Mouse (Mus musculus): ENCODE data around the gene Fank1. TPM values are rescaled to one million over a fixed set of nuclear protein-coding genes. Genes with fewer than 3 reads are reported as not detected.
A peak's percentile ranks its signal among the peaks of the same experiment; 100 is the strongest.

Fank1 gene
- polyA plus RNA-seq, 1 experiment from 2014 or later = not detected

- WGBS (ENCODE audit: insufficient replicate concordance) = 61% methylated on average over 6 of the region's 6 CpGs
- no peaks in the 10 kb centered on the region for H3K27me3 ChIP-seq
- no peaks in the 10 kb centered on the region for H3K36me3 ChIP-seq
- DNase-seq (no peak), ATAC-seq (ENCODE audit: low read depth) (no peak)
- no peak overlapping the region for H3K4me2 ChIP-seq
- no peaks in the 10 kb centered on the region for H3K9me3 ChIP-seq (replicated peaks)
- H3K9ac ChIP-seq = no peak overlapping the region
- no peak overlapping the region for H3K4me3 ChIP-seq (replicated peaks)
- no peaks in the 10 kb centered on the region for H3K4me1 ChIP-seq (replicated peaks)
- H3K27ac ChIP-seq = no peak overlapping the region
These were observed 65.4 kb downstream of the Fank1 start for GRCm38 (mm10) chr7:133842079-133842478.

GRCm38 (mm10) chr7:133847175-133847574, 70.5 kb downstream of the Fank1 start:
- H3K36me3 ChIP-seq = no peaks in the 10 kb centered on the region
- H3K4me3 ChIP-seq (replicated peaks) = no peak overlapping the region
- no peak for DNase-seq
- no peak overlapping the region for H3K27ac ChIP-seq
- no peaks in the 10 kb centered on the region for H3K9me3 ChIP-seq (replicated peaks)
- 11% methylated on average over 1 of the region's 1 CpGs for WGBS (ENCODE audit: insufficient replicate concordance)
- no peaks in the 10 kb centered on the region for H3K27me3 ChIP-seq
- no peaks in the 10 kb centered on the region for H3K4me1 ChIP-seq (replicated peaks)
- H3K9ac ChIP-seq = no peak overlapping the region
- no peak overlapping the region for H3K4me2 ChIP-seq
- no peak for ATAC-seq (ENCODE audit: low read depth)

GRCm38 (mm10) chr7:133848180-133848579, 71.5 kb downstream of the Fank1 start:
- Histone ChIP-seq H3K9ac (no peak overlapping the region), H3K9me3 (replicated peaks) (no peaks in the 10 kb centered on the region), H3K27ac (no peak overlapping the region), H3K4me3 (replicated peaks) (no peak overlapping the region), H3K27me3 (no peaks in the 10 kb centered on the region), H3K36me3 (no peaks in the 10 kb centered on the region), H3K4me1 (replicated peaks) (no peaks in the 10 kb centered on the region), H3K4me2 (no peak overlapping the region)
- DNase-seq = no peak
- WGBS (ENCODE audit: insufficient replicate concordance) = 63% methylated on average over 2 of the region's 2 CpGs
- ATAC-seq (ENCODE audit: low read depth) = no peak

GRCm38 (mm10) chr7:133850735-133851134, 74.1 kb downstream of the Fank1 start:
- Histone ChIP-seq H3K27me3 (no peaks in the 10 kb centered on the region), H3K4me3 (replicated peaks) (no peak overlapping the region), H3K9ac (no peak overlapping the region), H3K4me1 (replicated peaks) (no peaks in the 10 kb centered on the region), H3K9me3 (replicated peaks) (no peaks in the 10 kb centered on the region), H3K27ac (no peak overlapping the region), H3K4me2 (no peak overlapping the region), H3K36me3 (no peaks in the 10 kb centered on the region)
- DNase-seq (no peak), ATAC-seq (ENCODE audit: low read depth) (no peak)

GRCm38 (mm10) chr7:133856278-133856677, 79.6 kb downstream of the Fank1 start:
- ATAC-seq (ENCODE audit: low read depth) = no peak

GRCm38 (mm10) chr7:133858506-133858905, 81.8 kb downstream of the Fank1 start:
- WGBS (ENCODE audit: insufficient replicate concordance) = 66% methylated on average over 3 of the region's 3 CpGs
- no peaks in the 10 kb centered on the region for H3K36me3 ChIP-seq
- no peak for DNase-seq
- no peak for ATAC-seq (ENCODE audit: low read depth)
- H3K4me1 ChIP-seq (replicated peaks) = no peaks in the 10 kb centered on the region
- no peaks in the 10 kb centered on the region for H3K27me3 ChIP-seq
- no peak overlapping the region for H3K4me2 ChIP-seq
- H3K4me3 ChIP-seq (replicated peaks) = no peak overlapping the region
- H3K9me3 ChIP-seq (replicated peaks) = no peaks in the 10 kb centered on the region
- no peak overlapping the region for H3K27ac ChIP-seq
- no peak overlapping the region for H3K9ac ChIP-seq

More at GRCm38 (mm10) chr7:133856278-133856677, 79.6 kb downstream of the Fank1 start:
- Histone ChIP-seq H3K4me2 (no peak overlapping the region), H3K9ac (no peak overlapping the region), H3K4me3 (replicated peaks) (no peak overlapping the region), H3K36me3 (no peaks in the 10 kb centered on the region), H3K9me3 (replicated peaks) (no peaks in the 10 kb centered on the region), H3K27ac (no peak overlapping the region), H3K4me1 (replicated peaks) (no peaks in the 10 kb centered on the region), H3K27me3 (no peaks in the 10 kb centered on the region)
- 13% methylated on average over 3 of the region's 3 CpGs for WGBS (ENCODE audit: insufficient replicate concordance)
- peak; percentile 6 for DNase-seq

GRCm38 (mm10) chr7:133859548-133859947, 82.9 kb downstream of the Fank1 start:
- no peaks in the 10 kb centered on the region for H3K4me1 ChIP-seq (replicated peaks)
- DNase-seq = no peak
- H3K27ac ChIP-seq = no peak overlapping the region
- no peak overlapping the region for H3K4me3 ChIP-seq (replicated peaks)
- no peaks in the 10 kb centered on the region for H3K9me3 ChIP-seq (replicated peaks)
- H3K36me3 ChIP-seq = no peaks in the 10 kb centered on the region
- no peaks in the 10 kb centered on the region for H3K27me3 ChIP-seq
- no peak overlapping the region for H3K9ac ChIP-seq
- WGBS (ENCODE audit: insufficient replicate concordance) = 46% methylated on average over 4 of the region's 4 CpGs
- no peak overlapping the region for H3K4me2 ChIP-seq
- no peak for ATAC-seq (ENCODE audit: low read depth)

GRCm38 (mm10) chr7:133862233-133862632, 85.6 kb downstream of the Fank1 start:
- 65% methylated on average over 6 of the region's 6 CpGs for WGBS (ENCODE audit: insufficient replicate concordance)
- Histone ChIP-seq H3K4me1 (replicated peaks) (no peaks in the 10 kb centered on the region), H3K4me2 (no peak overlapping the region), H3K36me3 (no peaks in the 10 kb centered on the region), H3K9me3 (replicated peaks) (no peaks in the 10 kb centered on the region), H3K27ac (no peak overlapping the region), H3K4me3 (replicated peaks) (no peak overlapping the region), H3K27me3 (no peaks in the 10 kb centered on the region), H3K9ac (no peak overlapping the region)
- DNase-seq = no peak
- ATAC-seq (ENCODE audit: low read depth) = no peak

GRCm38 (mm10) chr7:133862723-133863122, 86.1 kb downstream of the Fank1 start:
- DNase-seq (no peak), ATAC-seq (ENCODE audit: low read depth) (no peak)
- no peaks in the 10 kb centered on the region for H3K4me1 ChIP-seq (replicated peaks)

GRCm38 (mm10) chr7:133863151-133863550, 86.5 kb downstream of the Fank1 start:
- no peaks in the 10 kb centered on the region for H3K9me3 ChIP-seq (replicated peaks)
- DNase-seq (no peak), ATAC-seq (ENCODE audit: low read depth) (no peak)
- no peaks in the 10 kb centered on the region for H3K36me3 ChIP-seq
- no peak overlapping the region for H3K27ac ChIP-seq
- H3K27me3 ChIP-seq = no peaks in the 10 kb centered on the region
- no peak overlapping the region for H3K9ac ChIP-seq
- no peak overlapping the region for H3K4me2 ChIP-seq
- WGBS (ENCODE audit: insufficient replicate concordance) = 58% methylated on average over 3 of the region's 3 CpGs
- H3K4me1 ChIP-seq (replicated peaks) = no peaks in the 10 kb centered on the region
- no peak overlapping the region for H3K4me3 ChIP-seq (replicated peaks)

More at GRCm38 (mm10) chr7:133862723-133863122, 86.1 kb downstream of the Fank1 start:
- Histone ChIP-seq H3K27ac (no peak overlapping the region), H3K9me3 (replicated peaks) (no peaks in the 10 kb centered on the region), H3K4me3 (replicated peaks) (no peak overlapping the region), H3K4me2 (no peak overlapping the region), H3K36me3 (no peaks in the 10 kb centered on the region), H3K9ac (no peak overlapping the region), H3K27me3 (no peaks in the 10 kb centered on the region)
- WGBS (ENCODE audit: insufficient replicate concordance) = 79% methylated on average over 5 of the region's 5 CpGs

- 81% methylated on average over 4 of the region's 4 CpGs for WGBS (ENCODE audit: insufficient replicate concordance)
- ATAC-seq (ENCODE audit: low read depth) (no peak), DNase-seq (no peak)
- H3K27ac ChIP-seq = no peak overlapping the region
- no peaks in the 10 kb centered on the region for H3K27me3 ChIP-seq
- H3K9ac ChIP-seq = no peak overlapping the region
- no peak overlapping the region for H3K4me2 ChIP-seq
- no peaks in the 10 kb centered on the region for H3K4me1 ChIP-seq (replicated peaks)
- no peaks in the 10 kb centered on the region for H3K36me3 ChIP-seq
- H3K9me3 ChIP-seq (replicated peaks) = no peaks in the 10 kb centered on the region
- H3K4me3 ChIP-seq (replicated peaks) = no peak overlapping the region
These were observed 87.0 kb downstream of the Fank1 start for GRCm38 (mm10) chr7:133863684-133864083.

- no peaks in the 10 kb centered on the region for H3K36me3 ChIP-seq
- no peaks in the 10 kb centered on the region for H3K9me3 ChIP-seq (replicated peaks)
- no peak overlapping the region for H3K9ac ChIP-seq
- no peaks in the 10 kb centered on the region for H3K4me1 ChIP-seq (replicated peaks)
- no peak overlapping the region for H3K4me3 ChIP-seq (replicated peaks)
- no peak overlapping the region for H3K27ac ChIP-seq
- H3K4me2 ChIP-seq = no peak overlapping the region
- no peak for ATAC-seq (ENCODE audit: low read depth)
- WGBS (ENCODE audit: insufficient replicate concordance) = 43% methylated on average over 4 of the region's 4 CpGs
- H3K27me3 ChIP-seq = no peaks in the 10 kb centered on the region
- no peak for DNase-seq
These were observed 93.6 kb downstream of the Fank1 start for GRCm38 (mm10) chr7:133870265-133870664.

Measured in liver, embryonic 13.5 days (tissue).